Mouse (Mus musculus) megakaryocyte, adult 5-6 weeks (primary cell): Measurements from ENCODE around the gene Pask. TPM values are rescaled to one million over a fixed set of nuclear protein-coding genes. Genes with fewer than 3 reads are reported as not detected.
"Not testable (repeated sequence)": the region's sequence is repeated elsewhere in the genome, so short reads cannot be mapped to it uniquely, and the experiment has no call there.

Experiments used
- ATAC-seq: 2 replicates; pipeline ENCODE4 v1.8.0; 2016; ENCODE audit warnings: mild to moderate bottlenecking, inconsistent platforms; ENCODE audit not compliant: poor library complexity, severe bottlenecking
- total RNA-seq, 2 experiments: library from RNA; stranded (forward) in 1 of 2; stranded (reverse) in 1 of 2; fragments of 153-499, 151-499 nt in 1 of 2; fragments of 221-1000, 200-1000 nt in 1 of 2; gene quantifications; 2 replicates each; pipeline versions ENCODE4 v1.2.3 to v1.2.4; 2015 to 2017

Pask gene
- total RNA-seq (2015): 3.6 and 4.1 TPM in 2 replicates
- 4.3 and 9.9 TPM in 2 replicates for total RNA-seq (2017)

DNA sequence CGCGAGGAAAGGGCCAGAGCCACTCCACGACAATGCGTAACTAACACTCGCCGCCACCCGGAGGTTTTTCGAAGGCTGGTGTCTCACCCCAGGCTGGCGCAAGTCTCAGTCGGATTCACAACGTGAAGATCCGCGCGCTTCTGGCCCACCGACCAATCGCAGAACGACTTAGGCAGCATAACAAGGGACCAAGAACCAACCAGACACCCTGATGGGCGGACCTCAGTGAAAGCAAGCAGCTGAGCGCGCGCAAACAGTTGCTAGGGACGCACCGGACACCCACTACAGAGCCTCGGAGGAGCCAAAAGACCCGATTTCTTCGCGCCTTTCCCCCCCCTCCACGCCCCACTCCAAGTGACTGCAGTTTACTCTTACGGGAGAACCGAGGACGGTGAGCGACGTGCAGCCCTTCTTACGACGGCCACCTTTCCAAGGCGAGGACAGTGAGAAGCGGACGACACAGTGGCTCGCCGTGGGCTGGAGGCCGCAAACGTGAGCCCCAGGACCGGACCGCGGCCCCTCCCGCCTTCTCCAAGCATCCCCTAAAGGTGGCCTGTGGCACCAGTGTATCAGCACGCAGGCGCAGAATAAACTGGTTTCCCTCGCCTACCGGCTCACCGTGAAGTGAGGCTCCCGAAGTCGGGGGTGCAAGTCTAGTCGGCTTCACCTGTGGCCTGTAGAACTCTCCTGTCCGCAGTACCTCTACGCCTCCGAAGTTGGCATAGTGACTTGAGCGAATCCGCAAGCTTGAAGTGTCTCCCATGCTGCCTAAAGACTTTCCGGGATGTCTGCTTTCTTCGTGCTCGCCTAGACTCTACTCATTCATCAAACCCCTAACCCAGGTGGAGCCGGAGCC lies at the start of gene Pask, which contains the start of gene Ppp1r7:
Pask (minus strand) TSS at position 835 of the 856 bp plus-strand sequence.
Ppp1r7 (plus strand) TSS at position 207 of the 856 bp plus-strand sequence.
- peak; percentile 87 for ATAC-seq

- no peak for ATAC-seq
Measured at GRCm38 (mm10) chr1:93388906-93389305, 45.6 kb upstream of the Pask start.

GRCm38 (mm10) chr1:93387198-93387597 lies 43.9 kb upstream of the Pask start:
- ATAC-seq: no peak

DNA sequence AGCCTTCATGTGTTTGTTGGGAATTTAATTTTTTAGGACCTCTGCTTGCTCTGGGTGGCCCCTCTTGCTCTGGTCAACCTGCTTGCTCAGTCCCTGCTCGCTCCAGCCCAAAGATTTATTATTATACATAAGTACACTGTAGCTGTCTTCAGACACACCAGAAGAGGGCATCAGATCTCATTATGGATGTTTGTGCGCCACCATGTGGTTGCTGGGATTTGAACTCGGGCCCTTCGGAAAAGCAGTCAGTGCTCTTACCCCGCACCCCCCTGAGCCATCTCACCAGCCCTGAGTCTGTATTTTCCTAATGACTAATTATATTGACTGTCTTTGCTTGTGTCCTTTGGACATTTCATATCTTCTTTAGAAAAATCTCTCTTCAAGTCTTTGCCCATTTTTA lies 35.8 kb upstream of the Pask start:
- ATAC-seq: no peak

DNA sequence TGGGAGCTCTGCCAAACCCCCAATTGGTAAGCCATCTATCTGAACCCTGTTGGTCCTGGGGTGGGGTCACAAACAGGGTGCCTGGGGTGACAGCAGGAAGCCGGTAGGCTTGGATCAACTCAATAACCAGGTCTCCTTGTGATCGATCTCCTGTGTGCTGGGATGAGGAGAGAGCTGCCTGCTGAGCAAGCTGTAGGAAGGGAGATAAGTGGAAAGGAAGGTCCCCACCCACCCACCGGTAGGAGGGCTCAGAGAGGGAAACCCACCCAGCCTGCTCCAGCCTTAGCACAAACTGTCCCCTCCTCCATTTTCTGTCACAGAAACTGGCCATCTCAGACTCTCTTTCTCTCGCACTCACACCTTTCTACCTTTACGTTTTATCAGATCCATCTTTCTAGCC lies 34.0 kb upstream of the Pask start:
- ATAC-seq: no peak

DNA sequence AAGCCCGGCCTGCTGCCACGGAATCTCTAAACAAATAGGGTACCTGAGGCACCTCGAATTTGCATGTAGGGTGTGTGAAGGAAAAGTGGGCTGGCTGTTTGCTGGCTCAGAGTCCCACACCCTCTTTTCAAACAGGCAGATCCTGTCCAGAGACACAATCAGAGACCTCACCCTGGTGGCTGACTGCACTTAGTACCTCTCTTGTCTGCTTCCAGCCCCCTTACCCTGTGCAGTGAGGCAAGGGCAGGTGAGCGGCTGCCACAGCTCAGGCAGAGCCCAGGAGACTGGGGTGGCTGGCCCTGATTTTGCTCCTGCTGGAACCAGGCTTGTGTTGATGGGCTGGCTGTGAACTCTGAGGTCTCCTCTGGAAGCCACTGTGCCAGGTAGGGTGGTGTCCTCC lies 30.4 kb upstream of the Pask start, which contains the start of gene Ano7:
Ano7 (plus strand) TSS at position 266 of the 400 bp plus-strand sequence.
- ATAC-seq: no peak

DNA sequence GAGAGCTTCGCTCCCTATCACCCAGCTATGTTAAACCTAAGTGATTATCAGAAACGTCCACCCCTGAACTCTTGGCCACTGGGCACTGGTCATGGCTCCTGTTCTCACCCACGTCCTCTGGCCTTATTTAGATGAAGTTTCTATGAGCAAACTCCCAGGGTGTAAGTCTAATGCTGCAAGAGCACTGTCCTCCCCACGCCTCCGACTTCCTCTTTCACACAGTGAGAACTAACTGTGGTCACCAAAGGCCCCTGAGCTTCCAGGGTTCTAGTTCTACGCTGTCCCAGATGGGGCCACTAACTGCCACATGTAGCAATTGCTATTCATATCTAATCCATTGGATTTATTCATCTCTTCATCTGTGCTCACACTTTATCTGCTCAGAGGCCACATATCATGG lies 22.4 kb upstream of the Pask start:
- peak; percentile 56; the same call in 1 of the 2 replicates for ATAC-seq

- no peak for ATAC-seq
Measured at GRCm38 (mm10) chr1:93362661-93363060, 19.4 kb upstream of the Pask start.

GRCm38 (mm10) chr1:93352724-93353123 lies 9.4 kb upstream of the Pask start:
- no peak for ATAC-seq

- ATAC-seq: no peak
Measured at GRCm38 (mm10) chr1:93349701-93350100, 6.4 kb upstream of the Pask start.

DNA sequence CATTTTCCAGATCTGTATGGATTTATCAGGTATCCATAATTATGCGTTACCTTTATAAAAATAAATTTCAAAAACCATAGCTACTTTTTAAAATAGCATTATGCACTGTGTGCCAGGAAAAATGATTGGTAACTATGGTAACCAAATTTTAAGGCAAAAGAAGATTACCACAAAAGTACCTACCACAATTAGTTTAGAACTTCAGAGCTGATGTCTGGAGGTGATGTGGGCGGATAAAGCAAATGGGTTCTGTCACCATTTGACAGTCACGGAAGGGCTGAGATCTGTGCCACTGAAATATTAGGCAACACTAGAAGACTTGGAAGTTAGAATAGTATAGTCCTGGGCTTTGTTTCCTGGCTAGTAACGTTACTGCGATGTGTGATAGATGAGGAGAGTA lies 3.9 kb upstream of the Pask start:
- no peak for ATAC-seq

DNA sequence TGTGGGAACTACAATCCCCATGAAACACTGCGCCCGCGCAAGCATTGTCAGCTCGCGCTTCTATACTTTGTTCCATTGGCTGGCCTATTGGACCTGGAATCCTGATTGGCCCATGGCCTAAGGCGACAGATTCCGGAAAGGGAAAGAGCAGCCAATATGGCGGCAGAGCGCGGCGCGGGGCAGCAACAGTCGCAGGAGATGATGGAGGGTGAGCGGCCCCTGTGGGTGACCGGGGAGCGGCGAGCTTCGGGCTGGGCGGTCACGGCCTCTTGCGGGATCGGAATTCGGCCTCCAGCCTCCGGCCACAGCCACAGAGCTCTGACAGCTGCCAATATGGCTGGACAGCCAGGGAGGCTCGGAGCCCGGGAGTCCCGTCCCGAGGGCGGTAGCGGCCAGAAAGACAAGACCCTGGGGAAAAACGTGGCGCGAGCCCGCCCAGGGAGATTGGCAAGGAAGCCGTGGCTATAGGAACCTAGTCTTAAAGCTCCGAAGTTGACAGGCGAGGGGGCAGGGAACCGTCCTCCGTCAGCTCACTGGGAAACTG lies 294 bp upstream of the Pask start:
- ATAC-seq: peak; percentile 87

DNA sequence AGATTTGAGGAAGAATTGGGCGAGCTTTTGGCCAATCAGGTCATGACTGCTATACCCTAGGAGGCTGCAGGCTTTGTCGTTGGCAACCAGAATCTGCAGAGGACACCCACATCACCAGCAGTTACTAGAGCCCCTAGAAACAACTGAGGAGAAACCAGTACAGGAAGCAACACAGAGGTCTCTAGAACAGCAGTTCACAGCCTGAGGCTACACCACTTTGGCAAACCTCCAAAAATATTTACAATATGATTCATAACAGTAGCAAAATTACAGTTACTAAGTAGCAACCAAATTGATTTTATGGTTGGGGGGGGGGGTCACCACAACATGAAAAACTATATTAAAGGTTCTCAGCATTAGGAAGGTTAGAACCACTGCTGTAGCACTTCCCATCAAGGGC lies 8.7 kb downstream of the Pask start:
- ATAC-seq: no peak

GRCm38 (mm10) chr1:93326446-93326845 lies 16.8 kb downstream of the Pask start:
- ATAC-seq: no peak

GRCm38 (mm10) chr1:93323973-93324372 lies 19.3 kb downstream of the Pask start:
- peak; percentile 95 for ATAC-seq

GRCm38 (mm10) chr1:93305581-93306337 lies 37.5 kb downstream of the Pask start, which contains the start of gene Mterf4:
Gene Mterf4, minus strand, starts transcription at chr1:93305915.
- peak; percentile 100 for ATAC-seq

GRCm38 (mm10) chr1:93300578-93300977 lies 42.7 kb downstream of the Pask start:
- ATAC-seq: no peak

DNA sequence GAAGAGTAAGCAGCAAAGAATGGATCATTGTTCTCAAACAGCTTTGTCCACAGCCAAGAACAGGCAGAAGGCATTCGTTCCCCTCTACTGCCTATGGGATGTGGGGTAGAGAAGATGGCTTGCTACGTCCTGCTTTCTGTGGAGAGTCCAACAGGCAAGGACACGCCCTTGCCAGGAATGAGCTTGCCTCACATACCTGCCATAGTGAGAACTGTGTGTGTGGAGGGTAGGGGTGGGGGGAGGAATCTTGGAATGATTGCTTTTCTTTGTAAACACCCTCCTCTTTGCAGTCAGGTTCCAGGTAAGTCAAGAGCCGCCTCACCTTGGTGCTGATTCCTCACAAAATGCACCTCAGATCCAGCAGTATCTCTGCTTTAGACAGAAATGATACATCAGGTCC lies 43.5 kb downstream of the Pask start:
- no peak for ATAC-seq

DNA sequence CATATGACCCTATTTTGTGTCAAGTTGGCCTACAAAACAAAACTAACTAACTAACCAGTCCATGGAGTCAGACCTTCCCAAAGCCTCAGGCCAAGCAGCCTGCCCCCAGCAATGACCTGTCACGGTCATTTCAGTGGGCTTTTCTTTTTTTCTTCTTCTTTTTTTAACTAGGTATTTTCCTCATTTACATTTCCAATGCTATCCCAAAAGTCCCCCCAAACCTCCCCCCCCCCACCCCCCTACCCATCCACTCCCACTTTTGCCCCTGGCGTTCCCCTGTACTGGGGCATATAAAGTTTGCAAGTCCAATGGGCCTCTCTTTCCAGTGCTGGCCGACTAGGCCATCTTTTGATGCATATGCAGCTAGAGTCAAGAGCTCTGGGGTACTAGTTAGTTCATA lies 48.8 kb downstream of the Pask start:
- ATAC-seq: not testable (repeated sequence)

- no peak for ATAC-seq
Measured at GRCm38 (mm10) chr1:93292006-93292405, 51.3 kb downstream of the Pask start.

DNA sequence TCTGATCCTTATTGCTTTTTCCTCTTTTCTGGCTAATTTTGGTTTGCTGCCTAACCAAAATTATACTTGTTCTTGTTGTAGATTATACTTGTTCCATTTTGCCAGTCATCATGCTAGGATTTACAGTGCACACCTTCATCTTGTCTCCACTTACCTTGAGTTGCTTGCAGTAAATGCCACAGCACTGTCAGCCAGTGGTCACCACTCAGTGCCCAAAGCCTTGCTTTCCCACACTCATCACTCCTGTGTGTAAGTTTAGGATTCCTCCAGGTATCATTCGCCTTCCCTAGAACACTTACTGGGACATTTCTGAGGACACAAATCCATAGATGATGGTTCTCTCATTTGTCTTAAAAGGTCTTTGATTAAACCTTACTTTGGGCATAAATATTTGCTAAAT lies 51.7 kb downstream of the Pask start:
- ATAC-seq: no peak
